ENCODE assay signal across 8 mouse cellular contexts in genomic region chr4:57451896-57452295, GRCm38 (mm10). TPM values are rescaled to one million over a fixed set of nuclear protein-coding genes. Genes with fewer than 3 reads are reported as not detected.
DNase-seq lines count a peak whose midpoint lies in the region; ATAC-seq and TF ChIP-seq lines count a peak whose summit lies in the region.

No protein-coding gene starts in this region.

- peak; percentile 76 for TF ChIP-seq CTCF in hindbrain, postnatal 0 days (IDR thresholded peaks at IDR 0.05; ENCODE audit: low read depth)

- 0 out of 2 replicates have a peak, but pooled peaks cover 3% of the 10 kb centered on the region for H3K4me1 ChIP-seq in heart, embryonic 10.5 days
- H3K4me1 ChIP-seq in hindbrain, postnatal 0 days (ENCODE audit: insufficient read depth, low read length) = no peaks in the 10 kb centered on the region

- H3K4me3 ChIP-seq in heart, embryonic 10.5 days = no peak overlapping the region
- no peak overlapping the region for H3K4me3 ChIP-seq in hindbrain, postnatal 0 days (ENCODE audit: low read length)

- peak; percentile 73 for DNase-seq in heart, adult 11 months
- DNase-seq in heart, embryonic 10.5 days (ENCODE audit: low spot score) = no peak
- peak; percentile 17 for DNase-seq in 3134 (ENCODE audit: extremely low read depth, insufficient read length, low spot score)
- DNase-seq in adrenal gland, adult 2 months = peak; percentile 55
- peak; percentile 82 for DNase-seq in embryo, embryonic 11 days
- DNase-seq in hindbrain, postnatal 0 days (ENCODE audit: low spot score) = peak; percentile 81
- DNase-seq in lung, postnatal 36 days = peak; percentile 61

- peak; percentile 49; the same call in 1 of the 2 replicates for ATAC-seq in hindbrain, postnatal 0 days
- no peak for ATAC-seq in erythroblast, adult 5-6 weeks (replicated peaks; ENCODE audit: low FRiP score, poor library complexity, severe bottlenecking)

- no peaks in the 10 kb centered on the region for H3K27me3 ChIP-seq in heart, embryonic 10.5 days (ENCODE audit: insufficient read depth, poor library complexity, severe bottlenecking)
- no peaks in the 10 kb centered on the region for H3K27me3 ChIP-seq in hindbrain, postnatal 0 days (ENCODE audit: insufficient read depth, low read length)

- no peak overlapping the region for H3K27ac ChIP-seq in heart, embryonic 10.5 days
- H3K27ac ChIP-seq in hindbrain, postnatal 0 days = no peak overlapping the region

- no peak overlapping the region for H3K9ac ChIP-seq in hindbrain, postnatal 0 days (replicated peaks; ENCODE audit: low read length)

- no peaks in the 10 kb centered on the region for H3K36me3 ChIP-seq in heart, embryonic 10.5 days
- no peaks in the 10 kb centered on the region for H3K36me3 ChIP-seq in hindbrain, postnatal 0 days (ENCODE audit: insufficient read depth, low read length)

- no peak overlapping the region for H3K4me2 ChIP-seq in hindbrain, postnatal 0 days (ENCODE audit: low read depth, low read length)

- H3K9me3 ChIP-seq in heart, embryonic 10.5 days = no peaks in the 10 kb centered on the region
- H3K9me3 ChIP-seq in hindbrain, postnatal 0 days (ENCODE audit: low read length) = no peaks in the 10 kb centered on the region

- 18% methylated on average over 3 of the region's 3 CpGs for WGBS in heart, embryonic 10.5 days
- 33% methylated on average over 3 of the region's 3 CpGs for WGBS in hindbrain, postnatal 0 days

RNA-seq across cellular contexts. Expression of gene Palm2, which starts 17.8 kb away (rescaled TPM):
- polyA plus RNA-seq in heart, embryonic 10.5 days (2016; fragmentation: Nextera tagmentation; extraction: Ambion mirVana) = 29.6 and 41.8 TPM in 2 replicates
- total RNA-seq in adrenal gland, adult 2 months (2021) = 10 to 100 TPM; 20.0 to 39.5 TPM
- polyA plus RNA-seq in adrenal gland, adult 2 months (2012; rRNA removed) = 0.99 and 1.9 TPM in 2 replicates
- total RNA-seq in hindbrain, postnatal 0 days (2014; rRNA removed) = 15.4 and 26.8 TPM in 2 replicates
- 16.8 and 19.9 TPM in 2 replicates for polyA plus RNA-seq in hindbrain, postnatal 0 days (2015; fragmentation: Nextera tagmentation; extraction: Ambion mirVana)
- not detected in 2 replicates for total RNA-seq in erythroblast, adult 5-6 weeks (2015; ENCODE audit: low replicate concordance)
- not detected in 2 replicates for total RNA-seq in erythroblast, adult 5-6 weeks (2017; ENCODE audit: low replicate concordance)

Comparison
In these comparisons a context has a peak if more than half of its experiments do, and no peak if none do; other contexts are left out.
1. RNA of gene Palm2, which starts 17.8 kb away (total RNA-seq): 20.0 to 39.5 TPM in adrenal gland, adult 2 months and 15.4 to 26.8 TPM in hindbrain, postnatal 0 days; not detected in erythroblast, adult 5-6 weeks; every median in the first group is over 10 times any median in the second.